Mouse (Mus musculus): Measurements from ENCODE around the gene Map10. TPM values are rescaled to one million over a fixed set of nuclear protein-coding genes. Genes with fewer than 3 reads are reported as not detected.

Map10 gene
- total and polyA plus RNA-seq, 3 experiments, result 1.3 to 6.7 (median 2.3) TPM

GRCm38 (mm10) chr8:125670906-125671305 lies 1.3 kb downstream of the Map10 start (continued):
- TF ChIP-seq MAZ (IDR thresholded peaks at IDR 0.05; ENCODE audit: low read depth, low read length), result 0 out of 2 replicates have a peak, but pooled peaks have one; percentile 4
- no peak for TF ChIP-seq ELF1 (IDR thresholded peaks at IDR 0.05; ENCODE audit: low read depth, low read length)
- TF ChIP-seq SMC3 (IDR thresholded peaks at IDR 0.05; ENCODE audit: low read depth, low read length), result no peak

GRCm38 (mm10) chr8:125671371-125671770 lies 1.8 kb downstream of the Map10 start:
- DNase-seq (ENCODE audit: extremely low read depth), result peak; percentile 97
- dilution Hi-C loops (cut with MboI; ENCODE audit: extremely low pct_ligation_motif_present, extremely low pct_unique_long_range_greater_than_20kb, low sequenced_read_pairs) (no loop called here), in situ Hi-C loops (cut with MboI; ENCODE audit: low pct_ligation_motif_present, low pct_unique_long_range_greater_than_20kb, low sequenced_read_pairs) (no loop called here)
- H3K4me1 ChIP-seq (ENCODE audit: control insufficient read depth in 1 of 2, insufficient read depth in 2 of 2), result peaks cover 2 to 38% of the 10 kb centered on the region in 2 experiments
- H3K27me3 ChIP-seq (replicated peaks), result peaks cover 3% of the 10 kb centered on the region
- peak overlapping the region; percentile 75 for H3K4me2 ChIP-seq (ENCODE audit: insufficient read depth, low read depth, poor library complexity, severe bottlenecking)
- peak overlapping the region; percentile 21 to 82 (median 25) for H3K4me3 ChIP-seq (replicated peaks in 1 of 3; ENCODE audit: low read depth in 2 of 3, low read length in 2 of 3, poor library complexity in 1 of 3)
- peak overlapping the region; percentile 99 for H3K27ac ChIP-seq (ENCODE audit: insufficient read depth, low read depth)
- peak overlapping the region; percentile 73 for H3K9ac ChIP-seq (ENCODE audit: insufficient read depth, low read depth)
- peaks cover 4% of the 10 kb centered on the region; the same call in 1 of the 2 replicates for H3K79me2 ChIP-seq (replicated peaks; ENCODE audit: control insufficient read depth, extremely low read depth, insufficient read depth, poor library complexity, severe bottlenecking)
- H3K36me3 ChIP-seq (replicated peaks in 1 of 2; ENCODE audit: control insufficient read depth in 1 of 2, insufficient read depth in 1 of 2, low read length in 1 of 2), result no peaks in the 10 kb centered on the region
- H3K9me3 ChIP-seq (replicated peaks; ENCODE audit: low read length), result peaks cover 8% of the 10 kb centered on the region
- TF ChIP-seq UBTF (IDR thresholded peaks at IDR 0.05; ENCODE audit: low read depth, low read length), result 0 out of 2 replicates have a peak, but pooled peaks have one; percentile 8
- TF ChIP-seq GABPA (IDR thresholded peaks at IDR 0.05; ENCODE audit: insufficient replicate concordance, low read depth, low read length), result no peak
- no peak for TF ChIP-seq NELFE (IDR thresholded peaks at IDR 0.05; ENCODE audit: low read depth, low read length)
- TF ChIP-seq CHD1 (IDR thresholded peaks at IDR 0.05; ENCODE audit: low read depth, low read length), result no peak; the same call in 1 of the 2 replicates
- peak; percentile 88 for TF ChIP-seq BHLHE40 (IDR thresholded peaks at IDR 0.05; ENCODE audit: low read depth, low read length)
- no peak for TF ChIP-seq KAT2A (IDR thresholded peaks at IDR 0.05; ENCODE audit: insufficient replicate concordance, low read length)
- peak; percentile 88 for TF ChIP-seq MEF2A (IDR thresholded peaks at IDR 0.05; ENCODE audit: borderline replicate concordance, low read depth, low read length)
- peak; percentile 11; the same call in 1 of the 2 replicates for TF ChIP-seq MXI1 (IDR thresholded peaks at IDR 0.05; ENCODE audit: low read depth, low read length)
- TF ChIP-seq JUND (conservative IDR thresholded peaks at IDR 0.05; ENCODE audit: low read depth, low read length), result 0 out of 2 replicates have a peak, but pooled peaks have one; percentile 56
- TF ChIP-seq ETS1 (conservative IDR thresholded peaks at IDR 0.05; ENCODE audit: low read depth, low read length), result peak; percentile 91
- peak; percentile 64 for TF ChIP-seq JUN (IDR thresholded peaks at IDR 0.05; ENCODE audit: insufficient read depth, low read depth, low read length)
- peak; percentile 89 for TF ChIP-seq MAFK (IDR thresholded peaks at IDR 0.05; ENCODE audit: insufficient replicate concordance, low read length)
- peak; percentile 94 for TF ChIP-seq EP300 (IDR thresholded peaks at IDR 0.05; ENCODE audit: low read length)
- TF ChIP-seq IRF4 (IDR thresholded peaks at IDR 0.05; ENCODE audit: low read depth, low read length), result peak; percentile 92
- no peak; the same call in 1 of the 2 replicates for TF ChIP-seq RAD21 (IDR thresholded peaks at IDR 0.05; ENCODE audit: low read depth, low read length)
- TF ChIP-seq SMC3 (IDR thresholded peaks at IDR 0.05; ENCODE audit: low read depth, low read length), result peak; percentile 6; the same call in 1 of the 2 replicates
- peak; percentile 9; the same call in 1 of the 2 replicates for TF ChIP-seq MAZ (IDR thresholded peaks at IDR 0.05; ENCODE audit: low read depth, low read length)
- peak; percentile 55 for TF ChIP-seq POLR2A (IDR thresholded peaks at IDR 0.05; ENCODE audit: low read depth, low read length)
- no peak; the same call in 1 of the 2 replicates for TF ChIP-seq TBP (conservative IDR thresholded peaks at IDR 0.05; ENCODE audit: low read depth, low read length)
- no peak for TF ChIP-seq E2F4 (IDR thresholded peaks at IDR 0.05; ENCODE audit: insufficient replicate concordance, low read depth, low read length)
- TF ChIP-seq TCF12 (IDR thresholded peaks at IDR 0.05; ENCODE audit: low read depth, low read length), result peak; percentile 100
- peak; percentile 40; the same call in 1 of the 2 replicates for TF ChIP-seq ZNF384 (IDR thresholded peaks at IDR 0.05; ENCODE audit: low read depth, low read length)
- TF ChIP-seq NRF1 (IDR thresholded peaks at IDR 0.05; ENCODE audit: low read depth, low read length), result 0 out of 2 replicates have a peak, but pooled peaks have one; percentile 18
- TF ChIP-seq RCOR1 (conservative IDR thresholded peaks at IDR 0.05; ENCODE audit: low read depth, low read length), result peak; percentile 83; the same call in 1 of the 2 replicates
- no peak for TF ChIP-seq ZC3H11A (IDR thresholded peaks at IDR 0.05; ENCODE audit: low read depth, low read length)
- TF ChIP-seq ELF1 (IDR thresholded peaks at IDR 0.05; ENCODE audit: low read depth, low read length), result peak; percentile 27; the same call in 1 of the 2 replicates
- TF ChIP-seq USF2 (conservative IDR thresholded peaks at IDR 0.05; ENCODE audit: low read depth, low read length), result no peak
- no peak for TF ChIP-seq USF1 (IDR thresholded peaks at IDR 0.05; ENCODE audit: low read depth, low read length)
- no peak for TF ChIP-seq PAX5 (IDR thresholded peaks at IDR 0.05; ENCODE audit: low read length)
- TF ChIP-seq MAX (IDR thresholded peaks at IDR 0.05; ENCODE audit: low read length), result peak; percentile 69; the same call in 1 of the 2 replicates
- TF ChIP-seq MYC (IDR thresholded peaks at IDR 0.05; ENCODE audit: low read depth, low read length), result peak; percentile 63
- TF ChIP-seq ZKSCAN1 (IDR thresholded peaks at IDR 0.05; ENCODE audit: borderline replicate concordance, low read depth, low read length), result no peak
- TF ChIP-seq SIN3A (IDR thresholded peaks at IDR 0.05; ENCODE audit: low read length), result no peak; the same call in 1 of the 2 replicates
- no peak for TF ChIP-seq POLR2AphosphoS2 (IDR thresholded peaks at IDR 0.05; ENCODE audit: low read depth, low read length)
- peak; percentile 8; the same call in 1 of the 2 replicates for TF ChIP-seq HCFC1 (IDR thresholded peaks at IDR 0.05; ENCODE audit: low read depth, low read length)
- TF ChIP-seq CTCF (conservative IDR thresholded peaks at IDR 0.05 in 1 of 2, IDR thresholded peaks at IDR 0.05 in 1 of 2; ENCODE audit: low read depth in 2 of 2, low read length in 2 of 2), result no peak

All from CH12.LX (cell line).